Mouse (Mus musculus) ovary, adult 10 weeks (tissue): ENCODE measurements around the gene Specc1. TPM values are rescaled to one million over a fixed set of nuclear protein-coding genes. Genes with fewer than 3 reads are reported as not detected.

Source experiments
- polyA plus RNA-seq: library from polyadenylated mRNA; stranded (reverse); fragments of 350-450 nt; fragmentation: Illumina TruSeq; extraction: RNeasy Lipid Tissue Mini Kit (QIAGEN cat#74804); gene quantifications from one replicate; pipeline ENCODE4 v1.2.3, GENCODE M21; 2014

Gene Specc1
- 6.2 TPM for polyA plus RNA-seq

DNA sequence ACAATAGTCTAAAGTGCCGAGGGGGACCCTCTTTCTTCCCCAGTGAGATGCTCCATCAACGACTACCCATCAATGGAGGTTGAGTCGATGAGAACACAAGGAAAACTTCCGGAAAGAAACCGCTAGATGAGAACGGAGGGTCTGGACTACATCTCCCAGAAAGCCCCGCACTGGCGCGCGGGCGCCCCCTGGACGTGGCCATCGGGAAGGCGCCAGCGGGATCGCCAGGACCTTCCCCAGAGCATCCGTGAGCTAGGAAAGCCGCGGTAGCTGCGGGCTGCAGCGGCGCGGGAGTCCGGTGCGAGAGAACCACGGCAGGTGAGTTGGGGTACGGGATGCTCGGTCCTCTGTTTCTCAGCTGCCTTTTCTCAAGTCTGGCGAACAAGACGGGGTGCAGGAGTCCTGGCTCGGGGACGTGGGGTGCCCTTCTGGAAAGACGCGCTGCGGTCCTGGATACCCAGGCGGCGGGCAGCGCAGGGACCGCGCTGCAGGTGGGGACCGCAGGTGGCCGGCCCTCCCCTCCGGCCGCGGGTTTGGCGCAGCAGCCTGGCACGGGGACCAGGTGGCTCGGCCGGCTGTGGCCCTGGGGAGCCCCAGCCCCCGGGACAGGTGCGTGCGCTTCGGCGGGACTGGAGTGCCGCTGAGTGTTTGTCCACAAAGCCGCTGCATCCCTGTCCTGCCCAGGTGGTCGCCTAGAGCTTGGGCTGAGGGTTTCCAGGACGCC is at the start of gene Specc1:
Gene Specc1 (plus strand): TSS at position 192 of the 724 bp plus-strand sequence.

DNA sequence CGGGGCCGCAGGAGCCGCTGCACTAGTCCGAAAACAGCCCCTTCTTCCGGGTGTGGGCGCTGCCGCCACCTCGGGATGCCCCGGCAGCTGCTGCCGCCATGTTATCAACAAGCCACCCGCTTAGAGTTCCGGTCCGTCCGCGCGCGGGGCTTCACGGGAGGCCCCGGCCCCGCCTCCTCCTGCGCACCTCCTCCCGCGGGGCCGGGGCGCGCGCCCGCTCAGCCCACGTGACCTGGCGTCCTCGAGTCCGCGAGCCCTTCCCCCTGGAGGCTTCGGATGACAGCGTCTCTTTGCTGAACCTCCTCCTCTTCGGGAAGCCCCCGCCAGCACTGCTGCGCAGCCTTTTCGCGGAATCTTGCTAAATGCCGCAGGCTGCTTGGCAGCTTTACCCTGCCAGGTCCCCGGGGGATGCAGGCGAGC is 26.5 kb upstream of the Specc1 start, which contains the start of gene Akap10:
Gene Akap10 (minus strand): TSS at position 155 of the 420 bp plus-strand sequence.

DNA sequence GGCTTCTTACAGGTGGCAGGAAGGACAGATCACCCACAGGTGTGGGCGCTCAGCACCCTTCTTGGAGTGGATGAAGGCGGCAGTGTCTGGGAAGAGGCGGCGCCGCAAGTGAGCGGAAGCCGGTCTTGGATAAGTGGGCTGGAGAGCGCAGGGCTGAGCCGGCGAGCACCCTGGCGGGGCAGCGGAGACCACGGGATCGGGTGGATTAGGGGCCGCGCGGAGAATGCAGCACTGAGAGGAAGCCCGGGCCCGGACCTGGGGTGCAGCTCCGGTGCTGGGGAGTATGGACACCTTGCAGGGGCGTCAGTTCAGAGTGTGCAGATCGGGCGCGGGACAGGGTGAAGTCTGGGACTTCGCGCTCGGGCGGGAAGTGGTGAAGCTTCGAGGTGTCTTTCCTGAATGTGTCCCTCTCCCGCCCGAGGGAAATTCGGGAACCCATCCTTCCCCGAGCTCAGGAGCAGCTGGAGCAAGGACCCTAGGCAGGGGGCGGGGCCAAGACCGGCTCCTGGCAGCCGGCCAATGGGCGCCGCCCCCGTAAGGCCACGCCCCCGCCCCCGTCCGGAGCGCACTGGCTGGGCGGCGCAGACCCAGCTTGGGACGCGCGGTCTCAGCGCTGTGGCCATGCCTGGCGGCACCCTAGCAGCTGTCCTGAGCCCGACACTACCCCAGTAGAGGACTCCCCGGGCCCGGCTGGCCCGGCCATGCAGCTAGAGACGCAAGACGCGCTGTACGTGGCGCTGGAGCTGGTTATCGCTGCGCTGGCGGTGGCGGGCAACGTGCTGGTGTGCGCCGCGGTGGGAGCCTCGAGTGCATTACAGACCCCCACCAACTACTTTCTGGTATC is 292.1 kb downstream of the Specc1 start, which contains the start of gene Adora2b:
Gene Adora2b (plus strand): TSS at position 584 of the 844 bp plus-strand sequence.

Other genes starting within 250 kb of the Specc1 start
- not detected for gene Slc5a10, start 235.9 kb upstream of the Specc1 start, polyA plus RNA-seq
- 64.8 TPM for gene Prpsap2, start 194.7 kb upstream of the Specc1 start, polyA plus RNA-seq
- 64.7 TPM for gene Ulk2, start 101.7 kb upstream of the Specc1 start, polyA plus RNA-seq
- 37.0 TPM for gene Akap10, start 26.5 kb upstream of the Specc1 start, polyA plus RNA-seq